Mouse (Mus musculus): ENCODE results near the gene Arhgap24. TPM values are rescaled to one million over a fixed set of nuclear protein-coding genes. Genes with fewer than 3 reads are reported as not detected.
"Not testable (repeated sequence)": the region's sequence is repeated elsewhere in the genome, so short reads cannot be mapped to it uniquely, and the experiment has no call there.

The Arhgap24 gene
- polyA plus RNA-seq, 1 experiment from 2014 or later: 10.0 TPM

DNA sequence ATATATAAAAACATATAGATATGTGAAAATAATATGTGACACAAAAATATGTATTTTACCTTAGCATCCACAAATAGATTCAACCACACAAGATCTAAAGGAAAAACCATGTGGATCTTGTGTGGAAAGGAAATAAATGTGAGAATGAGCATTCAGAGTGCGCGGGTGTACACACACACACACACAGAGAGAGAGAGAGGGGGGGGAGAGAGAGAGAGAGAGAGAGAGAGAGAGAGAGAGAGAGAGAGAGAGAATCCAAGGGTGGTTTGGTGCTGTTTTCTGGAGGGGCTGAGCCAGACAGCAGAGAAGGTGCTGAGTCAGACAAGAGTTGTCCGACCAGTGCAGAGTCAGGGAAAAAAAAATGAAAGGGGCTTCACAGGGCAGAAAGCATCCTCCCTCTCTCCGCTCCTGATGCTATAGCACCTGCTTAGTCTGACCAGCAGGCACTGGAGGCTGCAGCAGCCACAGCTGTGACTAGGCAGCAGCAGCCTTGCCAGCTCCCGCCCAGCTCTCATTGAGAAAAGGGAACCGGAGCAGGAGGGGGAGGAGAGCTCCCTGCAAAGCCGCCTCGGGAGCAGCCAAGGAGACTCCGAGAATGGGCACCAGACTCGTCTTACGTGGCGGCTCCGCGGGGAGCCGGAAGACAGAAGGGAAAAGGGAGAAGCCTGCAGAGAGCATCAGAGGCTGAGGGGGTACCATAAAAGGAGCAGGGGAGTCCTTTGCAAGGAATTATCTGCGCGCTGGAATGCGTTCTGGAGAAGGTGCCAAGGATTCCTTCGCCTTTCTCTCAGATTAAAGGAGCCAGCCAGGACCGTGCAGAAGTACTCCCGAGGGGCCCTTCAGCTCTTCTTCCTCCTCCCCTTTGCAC, 363.8 kb downstream of the Arhgap24 start:
- Histone ChIP-seq H3K36me3 (no peaks in the 10 kb centered on the region), H3K9ac (peak overlapping the region; percentile 48; the same call in 1 of the 2 replicates), H3K27ac (ENCODE audit: poor library complexity, severe bottlenecking) (0 out of 2 replicates have a peak overlapping the region, but pooled peaks have one; percentile 10), H3K4me3 (peak overlapping the region; percentile 53), H3K27me3 (replicated peaks) (no peaks in the 10 kb centered on the region), H3K9me3 (replicated peaks) (no peaks in the 10 kb centered on the region), H3K4me2 (peak overlapping the region; percentile 77), H3K4me1 (replicated peaks) (peaks cover 21% of the 10 kb centered on the region)
- WGBS: 1% methylated on average over 21 of the region's 21 CpGs
- ATAC-seq (ENCODE audit: insufficient number of reproducible peaks, low FRiP score): peak; percentile 56

- 11% methylated on average over 11 of the region's 11 CpGs for WGBS
- Histone ChIP-seq H3K4me1 (replicated peaks) (peaks cover 17% of the 10 kb centered on the region), H3K9me3 (replicated peaks) (no peaks in the 10 kb centered on the region), H3K27me3 (replicated peaks) (no peaks in the 10 kb centered on the region), H3K27ac (ENCODE audit: poor library complexity, severe bottlenecking) (0 out of 2 replicates have a peak overlapping the region, but pooled peaks have one; percentile 10), H3K4me2 (peak overlapping the region; percentile 77), H3K9ac (0 out of 2 replicates have a peak overlapping the region, but pooled peaks have one; percentile 48), H3K36me3 (no peaks in the 10 kb centered on the region), H3K4me3 (peak overlapping the region; percentile 53)
- no peak for ATAC-seq (ENCODE audit: insufficient number of reproducible peaks, low FRiP score)
Observed at GRCm38 (mm10) chr5:102845800-102846199, 364.6 kb downstream of the Arhgap24 start.

- 51% methylated on average over 4 of the region's 4 CpGs for WGBS
- H3K4me2 ChIP-seq: no peak overlapping the region
Observed at GRCm38 (mm10) chr5:102847859-102848258, 366.7 kb downstream of the Arhgap24 start.

GRCm38 (mm10) chr5:102851761-102852160, 370.6 kb downstream of the Arhgap24 start:
- 76% methylated on average over 2 of the region's 2 CpGs for WGBS
- Histone ChIP-seq H3K9ac (no peak overlapping the region), H3K9me3 (replicated peaks) (no peaks in the 10 kb centered on the region), H3K36me3 (no peaks in the 10 kb centered on the region), H3K27me3 (replicated peaks) (no peaks in the 10 kb centered on the region), H3K4me1 (replicated peaks) (peaks cover 16% of the 10 kb centered on the region), H3K4me3 (no peak overlapping the region), H3K27ac (ENCODE audit: poor library complexity, severe bottlenecking) (no peak overlapping the region), H3K4me2 (no peak overlapping the region)
- ATAC-seq (ENCODE audit: insufficient number of reproducible peaks, low FRiP score): no peak

More at GRCm38 (mm10) chr5:102847859-102848258, 366.7 kb downstream of the Arhgap24 start:
- H3K4me3 ChIP-seq: no peak overlapping the region
- no peaks in the 10 kb centered on the region for H3K36me3 ChIP-seq
- H3K27me3 ChIP-seq (replicated peaks): no peaks in the 10 kb centered on the region
- no peaks in the 10 kb centered on the region for H3K9me3 ChIP-seq (replicated peaks)
- H3K4me1 ChIP-seq (replicated peaks): peaks cover 17% of the 10 kb centered on the region
- no peak overlapping the region for H3K27ac ChIP-seq (ENCODE audit: poor library complexity, severe bottlenecking)
- no peak for ATAC-seq (ENCODE audit: insufficient number of reproducible peaks, low FRiP score)
- no peak overlapping the region for H3K9ac ChIP-seq

GRCm38 (mm10) chr5:102853750-102854149, 372.6 kb downstream of the Arhgap24 start:
- no peak overlapping the region for H3K4me3 ChIP-seq
- H3K27ac ChIP-seq (ENCODE audit: poor library complexity, severe bottlenecking): no peak overlapping the region
- no peak for ATAC-seq (ENCODE audit: insufficient number of reproducible peaks, low FRiP score)
- peaks cover 6% of the 10 kb centered on the region; the same call in 1 of the 2 replicates for H3K4me1 ChIP-seq (replicated peaks)
- H3K36me3 ChIP-seq: no peaks in the 10 kb centered on the region
- H3K27me3 ChIP-seq (replicated peaks): no peaks in the 10 kb centered on the region
- H3K9ac ChIP-seq: no peak overlapping the region
- H3K9me3 ChIP-seq (replicated peaks): no peaks in the 10 kb centered on the region
- WGBS: 67% methylated on average over 1 of the region's 1 CpGs
- H3K4me2 ChIP-seq: no peak overlapping the region

- no peaks in the 10 kb centered on the region for H3K36me3 ChIP-seq
- H3K4me3 ChIP-seq: no peak overlapping the region
- H3K4me2 ChIP-seq: no peak overlapping the region; the same call in 1 of the 2 replicates
- no peaks in the 10 kb centered on the region for H3K9me3 ChIP-seq (replicated peaks)
- H3K9ac ChIP-seq: no peak overlapping the region
- H3K27ac ChIP-seq (ENCODE audit: poor library complexity, severe bottlenecking): no peak overlapping the region
- 43% methylated on average over 10 of the region's 10 CpGs for WGBS
- ATAC-seq (ENCODE audit: insufficient number of reproducible peaks, low FRiP score): no peak
- H3K4me1 ChIP-seq (replicated peaks): peaks cover 6% of the 10 kb centered on the region; the same call in 1 of the 2 replicates
- no peaks in the 10 kb centered on the region for H3K27me3 ChIP-seq (replicated peaks)
Observed at GRCm38 (mm10) chr5:102855805-102856204, 374.6 kb downstream of the Arhgap24 start.

DNA sequence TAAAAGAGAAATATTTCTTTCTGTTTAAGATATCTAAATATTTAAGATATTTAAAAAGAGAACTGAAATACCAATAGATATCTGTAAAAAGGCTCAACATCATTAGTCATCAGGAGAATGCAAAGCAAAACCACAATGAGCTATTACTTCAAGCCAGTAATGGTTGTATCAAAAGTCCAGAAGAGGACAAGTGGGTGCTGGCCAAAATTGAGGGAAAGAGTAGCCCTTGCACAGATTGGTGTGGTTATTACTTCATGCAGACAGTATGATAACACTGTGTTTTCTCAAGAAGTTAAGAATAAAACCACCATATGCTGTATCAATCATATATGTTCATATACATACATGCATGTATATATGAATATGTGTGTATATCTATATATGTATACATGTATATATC, 376.9 kb downstream of the Arhgap24 start:
- Histone ChIP-seq H3K27me3 (replicated peaks) (no peaks in the 10 kb centered on the region), H3K4me1 (replicated peaks) (peaks cover 6% of the 10 kb centered on the region; the same call in 1 of the 2 replicates)
- no peak for ATAC-seq (ENCODE audit: insufficient number of reproducible peaks, low FRiP score)

GRCm38 (mm10) chr5:102859749-102860148, 378.6 kb downstream of the Arhgap24 start:
- Histone ChIP-seq H3K27me3 (replicated peaks) (no peaks in the 10 kb centered on the region), H3K27ac (ENCODE audit: poor library complexity, severe bottlenecking) (no peak overlapping the region), H3K36me3 (peaks cover 5% of the 10 kb centered on the region; the same call in 1 of the 2 replicates), H3K4me2 (no peak overlapping the region), H3K4me1 (replicated peaks) (peaks cover 6% of the 10 kb centered on the region; the same call in 1 of the 2 replicates), H3K9ac (no peak overlapping the region), H3K4me3 (no peak overlapping the region), H3K9me3 (replicated peaks) (no peaks in the 10 kb centered on the region)
- ATAC-seq (ENCODE audit: insufficient number of reproducible peaks, low FRiP score): no peak
- 78% methylated on average over 11 of the region's 11 CpGs for WGBS

More for the DNA sequence above, 376.9 kb downstream of the Arhgap24 start:
- no peaks in the 10 kb centered on the region for H3K9me3 ChIP-seq (replicated peaks)
- H3K36me3 ChIP-seq: peaks cover 5% of the 10 kb centered on the region; the same call in 1 of the 2 replicates
- no peak overlapping the region for H3K9ac ChIP-seq
- no peak overlapping the region for H3K4me3 ChIP-seq
- no peak overlapping the region for H3K4me2 ChIP-seq
- H3K27ac ChIP-seq (ENCODE audit: poor library complexity, severe bottlenecking): no peak overlapping the region

DNA sequence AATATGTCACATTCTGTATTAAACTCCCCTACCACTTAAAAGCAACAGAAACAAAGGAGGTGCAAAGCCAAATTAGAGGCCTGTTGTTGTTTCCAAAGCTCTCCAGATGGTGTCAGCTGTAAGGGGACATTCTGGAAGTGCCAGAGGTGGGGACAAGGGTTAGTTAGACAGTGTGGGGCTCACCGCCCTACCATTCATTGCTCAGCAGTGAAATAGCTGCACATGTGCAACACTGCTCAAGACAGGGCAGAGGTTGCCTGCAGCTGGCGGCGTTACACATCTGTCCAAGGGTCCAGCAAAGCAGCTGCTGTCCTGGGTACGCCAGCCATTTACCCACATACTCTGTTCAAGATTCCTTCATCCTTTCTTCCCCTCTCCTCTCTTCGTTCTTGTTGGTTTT, 387.0 kb downstream of the Arhgap24 start:
- WGBS: 64% methylated on average over 5 of the region's 5 CpGs
- Histone ChIP-seq H3K9me3 (replicated peaks) (no peaks in the 10 kb centered on the region), H3K4me3 (no peak overlapping the region), H3K4me2 (no peak overlapping the region), H3K27ac (ENCODE audit: poor library complexity, severe bottlenecking) (no peak overlapping the region), H3K36me3 (no peaks in the 10 kb centered on the region), H3K4me1 (replicated peaks) (no peaks in the 10 kb centered on the region), H3K9ac (no peak overlapping the region), H3K27me3 (replicated peaks) (no peaks in the 10 kb centered on the region)
- ATAC-seq (ENCODE audit: insufficient number of reproducible peaks, low FRiP score): no peak

DNA sequence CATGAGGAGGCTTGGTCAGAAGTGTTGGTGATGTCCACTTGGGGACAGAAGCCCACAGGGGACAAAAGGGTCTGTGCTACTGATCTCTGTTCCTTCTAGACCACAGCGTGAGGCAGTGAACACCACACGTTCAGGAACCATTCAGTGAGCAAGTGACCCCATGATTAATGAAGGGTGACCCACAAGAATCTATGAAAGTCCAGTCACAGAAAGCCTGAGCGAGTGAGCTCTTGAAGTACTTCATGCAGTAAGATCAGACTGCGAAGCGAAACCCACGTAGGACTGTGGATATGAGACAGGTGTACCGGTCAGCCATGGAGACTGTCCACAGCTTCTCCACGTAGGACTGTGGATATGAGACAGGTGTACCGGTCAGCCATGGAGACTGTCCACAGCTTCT, 391.8 kb downstream of the Arhgap24 start:
- not testable (repeated sequence) for H3K36me3 ChIP-seq; ATAC-seq (ENCODE audit: insufficient number of reproducible peaks, low FRiP score); H3K4me2 ChIP-seq; H3K4me3 ChIP-seq; H3K27ac ChIP-seq (ENCODE audit: poor library complexity, severe bottlenecking); H3K9ac ChIP-seq; H3K9me3 ChIP-seq (replicated peaks); H3K4me1 ChIP-seq (replicated peaks); H3K27me3 ChIP-seq (replicated peaks)
- 89% methylated on average over 9 of the region's 9 CpGs for WGBS

- H3K36me3 ChIP-seq: no peaks in the 10 kb centered on the region
- H3K27me3 ChIP-seq (replicated peaks): no peaks in the 10 kb centered on the region
- H3K9me3 ChIP-seq (replicated peaks): no peaks in the 10 kb centered on the region
- no peaks in the 10 kb centered on the region for H3K4me1 ChIP-seq (replicated peaks)
- no peak overlapping the region for H3K4me3 ChIP-seq
- no peak overlapping the region for H3K27ac ChIP-seq (ENCODE audit: poor library complexity, severe bottlenecking)
- no peak for ATAC-seq (ENCODE audit: insufficient number of reproducible peaks, low FRiP score)
- H3K4me2 ChIP-seq: peak overlapping the region; percentile 19; the same call in 1 of the 2 replicates
- H3K9ac ChIP-seq: no peak overlapping the region
- 38% methylated on average over 11 of the region's 11 CpGs for WGBS
Observed at GRCm38 (mm10) chr5:102874605-102875298, 393.6 kb downstream of the Arhgap24 start.
